Mouse (Mus musculus): Measurements from ENCODE around the gene Upf3a. TPM values are rescaled to one million over a fixed set of nuclear protein-coding genes. Genes with fewer than 3 reads are reported as not detected.
"Not testable (repeated sequence)": the region's sequence is repeated elsewhere in the genome, so short reads cannot be mapped to it uniquely, and the experiment has no call there.

The Upf3a gene
- 10.0 and 11.5 TPM in 2 replicates for polyA plus RNA-seq (2015; fragmentation: Nextera tagmentation; extraction: Ambion mirVana)

DNA sequence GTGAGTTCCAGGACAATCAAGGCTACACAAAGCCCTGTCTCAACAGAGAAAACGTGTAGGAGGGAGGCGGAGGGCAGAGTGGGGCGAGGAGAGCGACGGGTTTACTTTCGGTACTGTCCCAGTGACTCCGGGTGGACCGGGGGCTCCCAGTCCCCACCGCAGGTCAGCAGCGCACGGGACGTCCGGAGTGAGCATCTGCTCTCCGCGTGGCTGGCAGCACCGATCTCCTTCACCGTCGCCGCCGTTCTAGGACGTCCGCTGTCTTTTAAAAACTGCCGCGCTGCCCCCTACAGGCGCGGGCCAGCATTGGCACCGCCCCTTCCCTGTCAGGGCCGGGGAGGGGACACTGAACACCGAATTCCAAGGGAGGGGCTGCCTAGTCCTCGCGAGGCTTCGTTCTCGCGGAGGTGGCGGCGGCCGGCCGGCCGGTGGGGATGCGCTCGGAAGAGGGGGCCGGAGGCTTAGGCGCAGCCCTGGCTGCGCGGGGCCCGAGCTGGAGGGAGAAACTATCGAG is at the start of gene Upf3a:
Gene Upf3a, plus strand, starts transcription at position 366 of the 514 bp plus-strand sequence.
- WGBS (ENCODE audit: insufficient replicate concordance) = under 1% methylated on average over 47 of the region's 47 CpGs
- peak; percentile 90 for ATAC-seq (ENCODE audit: low read depth)
- no peaks in the 10 kb centered on the region for H3K27me3 ChIP-seq (ENCODE audit: control insufficient read depth, insufficient read depth, low read depth, low read length)
- peak within 1 kb of the TSS; percentile 90 for H3K9ac ChIP-seq (ENCODE audit: low read depth, low read length)
- no peaks in the 10 kb centered on the region for H3K9me3 ChIP-seq (replicated peaks; ENCODE audit: control insufficient read depth, low read length)
- peak within 1 kb of the TSS; percentile 77 for H3K4me3 ChIP-seq (ENCODE audit: low read depth, low read length)
- peak within 1 kb of the TSS; percentile 71 for H3K4me2 ChIP-seq (ENCODE audit: low read depth, low read length)
- H3K27ac ChIP-seq (ENCODE audit: low read length) = peak within 1 kb of the TSS; percentile 92
- H3K4me1 ChIP-seq (ENCODE audit: control insufficient read depth, low read depth, low read length) = peaks cover 13% of the 10 kb centered on the region
- H3K36me3 ChIP-seq (ENCODE audit: control insufficient read depth, insufficient read depth) = peaks cover 11% of the 10 kb centered on the region

DNA sequence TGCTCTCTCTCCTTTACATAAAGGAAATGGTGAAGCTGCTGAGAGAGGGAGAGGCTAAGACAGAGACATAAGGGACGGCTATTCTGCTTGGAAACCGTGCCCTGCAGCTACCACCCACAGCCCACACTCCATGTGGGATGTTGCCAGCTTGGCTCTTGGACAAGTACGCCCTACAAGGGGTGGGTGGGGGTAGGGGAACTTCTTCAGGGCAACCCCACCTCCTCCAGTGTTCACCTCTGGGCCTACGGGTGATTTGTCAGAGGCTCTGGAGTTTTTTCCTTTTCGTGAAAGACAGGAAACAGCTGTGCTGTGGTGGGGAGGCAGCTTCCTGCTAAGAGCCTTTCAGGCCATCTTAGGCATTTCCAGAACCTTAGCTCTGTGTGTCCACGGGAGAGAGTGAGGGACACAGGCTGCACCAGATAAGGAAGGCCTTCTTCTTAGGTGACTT is 45.1 kb upstream of the Upf3a start:
- Histone ChIP-seq H3K27me3 (ENCODE audit: control insufficient read depth, insufficient read depth, low read depth, low read length) (no peaks in the 10 kb centered on the region), H3K27ac (ENCODE audit: low read length) (peak overlapping the region; percentile 80), H3K9me3 (replicated peaks; ENCODE audit: control insufficient read depth, low read length) (no peaks in the 10 kb centered on the region), H3K9ac (ENCODE audit: low read depth, low read length) (peak overlapping the region; percentile 32; the same call in 1 of the 2 replicates), H3K4me1 (ENCODE audit: control insufficient read depth, low read depth, low read length) (peaks cover 25% of the 10 kb centered on the region), H3K4me3 (ENCODE audit: low read depth, low read length) (no peak overlapping the region), H3K4me2 (ENCODE audit: low read depth, low read length) (peak overlapping the region; percentile 51), H3K36me3 (ENCODE audit: control insufficient read depth, insufficient read depth) (no peaks in the 10 kb centered on the region)
- peak; percentile 58 for ATAC-seq (ENCODE audit: low read depth)
- WGBS (ENCODE audit: insufficient replicate concordance) = 12% methylated on average over 6 of the region's 6 CpGs

- no peak overlapping the region for H3K4me3 ChIP-seq (ENCODE audit: low read depth, low read length)
- no peaks in the 10 kb centered on the region for H3K9me3 ChIP-seq (replicated peaks; ENCODE audit: control insufficient read depth, low read length)
- H3K4me2 ChIP-seq (ENCODE audit: low read depth, low read length) = peak overlapping the region; percentile 51
- 29% methylated on average over 7 of the region's 7 CpGs for WGBS (ENCODE audit: insufficient replicate concordance)
- H3K27me3 ChIP-seq (ENCODE audit: control insufficient read depth, insufficient read depth, low read depth, low read length) = no peaks in the 10 kb centered on the region
- ATAC-seq (ENCODE audit: low read depth) = peak; percentile 96
- H3K9ac ChIP-seq (ENCODE audit: low read depth, low read length) = peak overlapping the region; percentile 32; the same call in 1 of the 2 replicates
- peaks cover 25% of the 10 kb centered on the region for H3K4me1 ChIP-seq (ENCODE audit: control insufficient read depth, low read depth, low read length)
- H3K36me3 ChIP-seq (ENCODE audit: control insufficient read depth, insufficient read depth) = no peaks in the 10 kb centered on the region
- H3K27ac ChIP-seq (ENCODE audit: low read length) = peak overlapping the region; percentile 80
These were observed 44.4 kb upstream of the Upf3a start for GRCm38 (mm10) chr8:13740817-13741613.

DNA sequence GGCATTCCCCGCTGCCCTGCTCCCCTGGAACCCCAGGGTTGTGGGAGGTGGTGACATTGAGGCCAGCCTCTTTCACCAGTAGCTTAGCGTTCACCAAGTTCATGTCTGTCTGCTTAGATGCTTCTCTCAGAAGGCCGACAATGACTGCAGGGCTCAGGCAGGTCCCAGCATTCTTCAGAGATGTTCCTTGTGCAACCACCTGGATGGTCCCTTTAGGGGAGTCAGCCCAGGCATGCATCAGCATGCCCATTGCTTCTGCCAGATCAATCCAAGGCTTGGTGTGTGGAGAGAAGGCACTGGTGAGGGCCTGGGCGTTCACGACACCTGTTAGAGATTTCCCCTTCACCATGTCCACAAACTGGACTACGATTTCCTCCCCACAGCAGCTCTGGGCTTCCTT is 39.2 kb upstream of the Upf3a start:
- not testable (repeated sequence) for H3K27ac ChIP-seq (ENCODE audit: low read length); H3K27me3 ChIP-seq (ENCODE audit: control insufficient read depth, insufficient read depth, low read depth, low read length); H3K4me2 ChIP-seq (ENCODE audit: low read depth, low read length); H3K9me3 ChIP-seq (replicated peaks; ENCODE audit: control insufficient read depth, low read length); H3K36me3 ChIP-seq (ENCODE audit: control insufficient read depth, insufficient read depth); H3K9ac ChIP-seq (ENCODE audit: low read depth, low read length); ATAC-seq (ENCODE audit: low read depth); H3K4me3 ChIP-seq (ENCODE audit: low read depth, low read length)
- H3K4me1 ChIP-seq (ENCODE audit: control insufficient read depth, low read depth, low read length) = peaks cover 12% of the 10 kb centered on the region
- WGBS (ENCODE audit: insufficient replicate concordance) = 76% methylated on average over 4 of the region's 6 CpGs

DNA sequence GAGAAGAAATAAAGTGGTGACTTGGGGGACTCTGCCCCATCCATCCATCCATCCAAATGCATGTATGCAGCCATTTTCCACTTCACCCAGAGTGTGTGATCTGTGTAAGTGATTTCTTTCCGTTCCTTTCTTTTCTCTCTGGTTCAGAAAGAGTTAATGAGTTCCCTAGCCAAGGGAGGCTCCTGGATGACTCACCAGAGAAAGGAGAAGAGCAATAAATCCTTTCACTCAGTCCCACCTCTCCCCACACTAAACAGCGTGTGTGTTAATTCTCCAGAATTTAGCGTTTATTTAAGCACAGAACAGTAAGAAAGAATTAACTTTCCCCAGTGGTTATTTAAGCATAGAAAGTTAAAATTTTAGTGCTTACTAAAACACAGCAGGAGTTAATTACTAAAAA is 37.8 kb upstream of the Upf3a start:
- Histone ChIP-seq H3K27me3 (ENCODE audit: control insufficient read depth, insufficient read depth, low read depth, low read length) (no peaks in the 10 kb centered on the region), H3K4me2 (ENCODE audit: low read depth, low read length) (no peak overlapping the region), H3K27ac (ENCODE audit: low read length) (no peak overlapping the region), H3K4me1 (ENCODE audit: control insufficient read depth, low read depth, low read length) (peaks cover under 1% of the 10 kb centered on the region; the same call in 1 of the 2 replicates), H3K9me3 (replicated peaks; ENCODE audit: control insufficient read depth, low read length) (no peaks in the 10 kb centered on the region), H3K9ac (ENCODE audit: low read depth, low read length) (no peak overlapping the region), H3K4me3 (ENCODE audit: low read depth, low read length) (no peak overlapping the region), H3K36me3 (ENCODE audit: control insufficient read depth, insufficient read depth) (no peaks in the 10 kb centered on the region)
- WGBS (ENCODE audit: insufficient replicate concordance) = 24% methylated on average over 3 of the region's 3 CpGs
- ATAC-seq (ENCODE audit: low read depth) = no peak

DNA sequence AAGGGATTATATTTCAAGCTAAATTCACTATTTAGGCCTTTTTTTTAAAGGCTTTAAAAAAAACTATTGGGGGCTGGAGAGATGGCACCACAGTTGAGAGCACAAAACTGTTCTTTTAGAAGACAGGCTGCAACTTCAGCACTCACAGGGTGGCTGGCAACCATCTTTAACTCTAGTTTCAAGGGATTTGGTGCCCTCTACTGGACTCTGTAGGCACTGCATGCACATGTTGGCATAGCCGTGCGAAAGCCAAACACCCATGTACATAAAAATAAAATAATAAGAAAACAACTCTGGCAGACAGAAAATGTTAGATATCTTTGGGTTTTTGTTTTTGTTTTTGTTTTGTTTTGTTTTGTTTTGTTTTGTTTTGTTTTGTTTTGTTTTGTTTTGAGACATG is 31.7 kb upstream of the Upf3a start:
- Histone ChIP-seq H3K9me3 (replicated peaks; ENCODE audit: control insufficient read depth, low read length) (no peaks in the 10 kb centered on the region), H3K4me1 (ENCODE audit: control insufficient read depth, low read depth, low read length) (peaks cover 6% of the 10 kb centered on the region), H3K9ac (ENCODE audit: low read depth, low read length) (no peak overlapping the region), H3K4me2 (ENCODE audit: low read depth, low read length) (no peak overlapping the region), H3K27me3 (ENCODE audit: control insufficient read depth, insufficient read depth, low read depth, low read length) (no peaks in the 10 kb centered on the region), H3K27ac (ENCODE audit: low read length) (no peak overlapping the region), H3K4me3 (ENCODE audit: low read depth, low read length) (no peak overlapping the region), H3K36me3 (ENCODE audit: control insufficient read depth, insufficient read depth) (no peaks in the 10 kb centered on the region)
- ATAC-seq (ENCODE audit: low read depth) = no peak
- 23% methylated on average over 2 of the region's 2 CpGs for WGBS (ENCODE audit: insufficient replicate concordance)

DNA sequence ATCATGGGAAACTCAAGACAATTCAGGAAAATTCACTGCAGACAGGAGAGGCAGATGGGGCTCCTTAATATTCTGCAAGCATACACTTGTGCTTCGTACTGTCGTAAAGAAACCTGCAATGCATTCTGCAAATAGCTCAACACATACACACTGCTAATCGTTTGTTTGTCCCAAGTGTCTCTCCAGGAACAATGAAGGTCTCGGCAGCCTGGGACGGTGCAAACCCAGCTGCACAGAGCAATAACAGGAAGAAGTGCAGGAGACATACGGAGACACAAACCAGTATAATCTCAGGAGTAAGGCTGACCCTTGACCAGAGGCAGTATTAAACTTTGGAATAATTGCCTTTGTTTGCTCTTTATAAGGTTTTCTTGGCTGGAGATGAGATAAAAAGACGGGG is 28.9 kb upstream of the Upf3a start:
- Histone ChIP-seq H3K9ac (ENCODE audit: low read depth, low read length) (no peak overlapping the region), H3K4me3 (ENCODE audit: low read depth, low read length) (no peak overlapping the region), H3K4me2 (ENCODE audit: low read depth, low read length) (no peak overlapping the region), H3K4me1 (ENCODE audit: control insufficient read depth, low read depth, low read length) (peaks cover 14% of the 10 kb centered on the region), H3K9me3 (replicated peaks; ENCODE audit: control insufficient read depth, low read length) (no peaks in the 10 kb centered on the region), H3K27ac (ENCODE audit: low read length) (no peak overlapping the region), H3K36me3 (ENCODE audit: control insufficient read depth, insufficient read depth) (peaks cover 6% of the 10 kb centered on the region; the same call in 1 of the 2 replicates), H3K27me3 (ENCODE audit: control insufficient read depth, insufficient read depth, low read depth, low read length) (no peaks in the 10 kb centered on the region)
- WGBS (ENCODE audit: insufficient replicate concordance) = 63% methylated on average over 7 of the region's 7 CpGs
- no peak for ATAC-seq (ENCODE audit: low read depth)

DNA sequence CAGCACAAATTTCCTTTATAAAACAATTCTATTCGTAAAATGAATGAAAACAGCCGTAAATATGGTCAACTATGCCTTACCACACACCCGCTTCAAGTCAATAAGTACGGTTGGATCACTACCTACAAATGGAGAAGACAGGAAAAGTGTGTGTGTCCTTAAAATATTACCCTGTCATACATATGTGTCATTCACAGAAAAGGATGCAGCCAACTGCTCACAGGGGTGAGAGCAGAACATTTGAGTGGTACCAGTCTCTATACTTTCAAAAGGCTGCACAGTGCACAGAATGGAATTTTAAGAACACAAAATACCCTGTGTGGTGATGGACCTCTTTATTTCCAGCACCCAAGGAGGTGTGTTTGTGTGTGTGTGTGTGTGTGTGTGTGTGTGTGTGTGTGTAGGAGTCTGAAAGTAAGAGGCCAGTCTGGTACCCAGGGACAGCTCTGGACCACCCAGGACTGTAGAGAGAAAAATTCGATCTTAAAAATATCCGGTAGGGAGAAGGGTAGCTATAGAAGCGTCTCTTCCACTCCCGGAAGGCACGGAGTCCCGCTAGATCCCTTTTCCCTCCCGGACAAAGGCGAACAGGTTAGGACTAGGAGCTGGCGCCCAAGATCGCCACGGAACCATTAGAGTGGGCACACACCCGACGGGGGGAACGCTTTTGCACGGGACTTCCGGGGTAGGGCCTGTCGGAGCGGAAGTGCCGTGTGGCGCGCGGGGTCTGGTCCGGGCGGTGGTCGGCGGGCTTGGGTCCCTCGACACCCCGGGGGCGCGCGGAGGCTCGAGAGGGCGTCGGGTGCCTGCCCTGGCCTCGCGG is 28.2 kb upstream of the Upf3a start, which contains the start of gene Cdc16:
Gene Cdc16, plus strand, starts transcription at position 695 of the 823 bp plus-strand sequence.
- Histone ChIP-seq H3K9me3 (replicated peaks; ENCODE audit: control insufficient read depth, low read length) (no peaks in the 10 kb centered on the region), H3K4me2 (ENCODE audit: low read depth, low read length) (peak within 1 kb of the TSS; percentile 83), H3K36me3 (ENCODE audit: control insufficient read depth, insufficient read depth) (peaks cover 8% of the 10 kb centered on the region; the same call in 1 of the 2 replicates), H3K4me3 (ENCODE audit: low read depth, low read length) (peak within 1 kb of the TSS; percentile 93), H3K9ac (ENCODE audit: low read depth, low read length) (peak within 1 kb of the TSS; percentile 94), H3K27ac (ENCODE audit: low read length) (peak within 1 kb of the TSS; percentile 82), H3K27me3 (ENCODE audit: control insufficient read depth, insufficient read depth, low read depth, low read length) (no peaks in the 10 kb centered on the region), H3K4me1 (ENCODE audit: control insufficient read depth, low read depth, low read length) (peaks cover 14% of the 10 kb centered on the region)
- peak; percentile 91 for ATAC-seq (ENCODE audit: low read depth)
- 8% methylated on average over 40 of the region's 40 CpGs for WGBS (ENCODE audit: insufficient replicate concordance)
